Mouse (Mus musculus) myocyte (in vitro differentiated cells): ENCODE measurements at regions not wholly inside any gene's neighbourhood (a gene's known extent, or its start where the extent isn't known, plus 50 kb on each side); places are given as distances from the start of the nearest gene placed in this dataset.

Experiments used
- H3K27me3 ChIP-seq: one replicate; pipeline ENCODE4 v1.6.1; 2011; ENCODE audit not compliant: control insufficient read depth, insufficient read depth, insufficient read length
- H3K36me3 ChIP-seq: one replicate; pipeline ENCODE4 v1.6.1; 2011; ENCODE audit not compliant: control insufficient read depth, insufficient read depth
- H3K4me2 ChIP-seq: one replicate; pipeline ENCODE4 v1.6.1; 2011; ENCODE audit warnings: low read depth, control low read depth
- H3K4me3 ChIP-seq: one replicate; pipeline ENCODE4 v1.5.1; 2011; ENCODE audit warnings: mild to moderate bottlenecking, control low read depth, moderate library complexity
- H3K79me2 ChIP-seq: one replicate; pipeline ENCODE4 v1.6.1; 2011; ENCODE audit not compliant: control insufficient read depth, insufficient read depth
- H3ac ChIP-seq: one replicate; pipeline ENCODE4 v1.6.1; 2011; ENCODE audit not compliant: control insufficient read depth, insufficient read length
- CEBPB ChIP-seq: IDR thresholded peaks from 2 replicates; pipeline ENCODE4 v1.6.1; 2011; ENCODE audit warnings: mild to moderate bottlenecking, moderate library complexity; ENCODE audit not compliant: poor library complexity, insufficient read depth, severe bottlenecking
- E2F4 ChIP-seq: IDR thresholded peaks from one replicate; pipeline ENCODE4 v1.6.1; 2011; ENCODE audit warnings: mild to moderate bottlenecking, control low read depth, moderate library complexity; ENCODE audit not compliant: insufficient read depth
- MAX ChIP-seq: IDR thresholded peaks from one replicate; pipeline ENCODE4 v1.6.1; 2011; ENCODE audit warnings: low read depth, mild to moderate bottlenecking, control low read depth
- MYOD1 ChIP-seq, 3 experiments: IDR thresholded peaks; one replicate each; pipeline ENCODE4 v1.6.1; 2011; ENCODE audit warnings: control low read depth in 2 of 3, low read depth in 2 of 3, mild to moderate bottlenecking in 2 of 3, moderate library complexity in 1 of 3; ENCODE audit not compliant: insufficient read length in 2 of 3, control insufficient read depth in 1 of 3
- MYOG ChIP-seq, 3 experiments: IDR thresholded peaks; one replicate each; pipeline ENCODE4 v1.6.1; 2011; ENCODE audit warnings: control low read depth in 2 of 3, low read depth in 2 of 3, mild to moderate bottlenecking in 2 of 3; ENCODE audit not compliant: insufficient read length in 2 of 3, control insufficient read depth in 1 of 3, insufficient read depth in 1 of 3
- POLR2A ChIP-seq: IDR thresholded peaks from one replicate; pipeline ENCODE4 v1.6.1; 2011; ENCODE audit warnings: low read depth, mild to moderate bottlenecking, control low read depth, moderate library complexity; ENCODE audit not compliant: insufficient read length
- POLR2AphosphoS2 ChIP-seq: IDR thresholded peaks from one replicate; pipeline ENCODE4 v1.6.1; 2011; ENCODE audit warnings: low read depth, control low read depth; ENCODE audit not compliant: insufficient read length
- REST ChIP-seq: IDR thresholded peaks from one replicate; pipeline ENCODE4 v1.6.1; 2011; ENCODE audit warnings: mild to moderate bottlenecking, control low read depth, moderate library complexity; ENCODE audit not compliant: insufficient read depth, insufficient read length
- SRF ChIP-seq: IDR thresholded peaks from one replicate; pipeline ENCODE4 v1.6.1; 2011; ENCODE audit warnings: low read depth; ENCODE audit not compliant: control insufficient read depth, insufficient read length
- TCF12 ChIP-seq: IDR thresholded peaks from one replicate; pipeline ENCODE4 v1.6.1; 2011; ENCODE audit warnings: mild to moderate bottlenecking, control low read depth; ENCODE audit not compliant: poor library complexity, insufficient read depth, severe bottlenecking
- TCF3 ChIP-seq: IDR thresholded peaks from one replicate; pipeline ENCODE4 v1.6.1; 2011; ENCODE audit warnings: low read depth, control low read depth; ENCODE audit not compliant: insufficient read length
- USF1 ChIP-seq: IDR thresholded peaks from one replicate; pipeline ENCODE4 v1.6.1; 2011; ENCODE audit warnings: low read depth, mild to moderate bottlenecking, control low read depth, moderate library complexity

GRCm38 (mm10) chr14:37237191-37237590 lies 102.1 kb upstream of the Ghitm start:
- Histone ChIP-seq H3K79me2 (no peaks in the 10 kb centered on the region), H3K27me3 (no peaks in the 10 kb centered on the region), H3K4me3 (no peak overlapping the region), H3ac (no peak overlapping the region), H3K36me3 (no peaks in the 10 kb centered on the region), H3K4me2 (no peak overlapping the region)
- TF ChIP-seq TCF12 = no peak

GRCm38 (mm10) chr14:37208256-37208655 lies 73.2 kb upstream of the Ghitm start:
- no peaks in the 10 kb centered on the region for H3K36me3 ChIP-seq
- no peak overlapping the region for H3ac ChIP-seq
- H3K27me3 ChIP-seq = no peaks in the 10 kb centered on the region
- H3K4me3 ChIP-seq = no peak overlapping the region
- H3K79me2 ChIP-seq = no peaks in the 10 kb centered on the region
- no peak overlapping the region for H3K4me2 ChIP-seq
- TF ChIP-seq POLR2A (no peak), CEBPB (no peak), MYOD1 (IDR thresholded peaks at IDR 0.05; ENCODE audit: control insufficient read depth in 1 of 3, insufficient read length in 2 of 3, low read depth in 2 of 3) (no peak), POLR2AphosphoS2 (no peak), USF1 (no peak)

GRCm38 (mm10) chr14:37189795-37190194 lies 54.7 kb upstream of the Ghitm start:
- Histone ChIP-seq H3K4me2 (no peak overlapping the region), H3ac (no peak overlapping the region), H3K4me3 (no peak overlapping the region), H3K79me2 (no peaks in the 10 kb centered on the region), H3K36me3 (no peaks in the 10 kb centered on the region), H3K27me3 (no peaks in the 10 kb centered on the region)
- TF ChIP-seq TCF3 (peak; percentile 51), E2F4 (no peak), MYOD1 (IDR thresholded peaks at IDR 0.05; ENCODE audit: control insufficient read depth in 1 of 3, insufficient read length in 2 of 3, low read depth in 2 of 3) (peak in 2 of 3 experiments; percentile 21 to 85), MYOG (IDR thresholded peaks at IDR 0.05; ENCODE audit: control insufficient read depth in 1 of 3, insufficient read depth in 1 of 3, insufficient read length in 2 of 3, low read depth in 2 of 3) (peak in 1 of 3 experiments; percentile 82), SRF (no peak), REST (no peak), MAX (no peak), CEBPB (no peak), POLR2AphosphoS2 (no peak), TCF12 (peak; percentile 69), USF1 (no peak), POLR2A (no peak)
